Mouse (Mus musculus) thymus, adult 2 months (tissue): ENCODE data around the gene Maml2.

ENCODE experiments used
- CTCF ChIP-seq: fragments of 200-500 bp; IDR thresholded peaks from 2 replicates; pipeline ENCODE4 v1.5.1; 2012; ENCODE audit warnings: mild to moderate bottlenecking, control low read depth, low read length, moderate library complexity, borderline replicate concordance; ENCODE audit not compliant: control insufficient read depth, poor library complexity, insufficient read depth; ENCODE audit errors: extremely low read depth
- POLR2A ChIP-seq: fragments of 200-500 bp; IDR thresholded peaks from 2 replicates; pipeline ENCODE4 v1.6.1; 2012; ENCODE audit warnings: mild to moderate bottlenecking, low read length, control low read depth, moderate library complexity; ENCODE audit not compliant: control insufficient read depth, poor library complexity, insufficient read depth; ENCODE audit errors: extremely low read depth

DNA sequence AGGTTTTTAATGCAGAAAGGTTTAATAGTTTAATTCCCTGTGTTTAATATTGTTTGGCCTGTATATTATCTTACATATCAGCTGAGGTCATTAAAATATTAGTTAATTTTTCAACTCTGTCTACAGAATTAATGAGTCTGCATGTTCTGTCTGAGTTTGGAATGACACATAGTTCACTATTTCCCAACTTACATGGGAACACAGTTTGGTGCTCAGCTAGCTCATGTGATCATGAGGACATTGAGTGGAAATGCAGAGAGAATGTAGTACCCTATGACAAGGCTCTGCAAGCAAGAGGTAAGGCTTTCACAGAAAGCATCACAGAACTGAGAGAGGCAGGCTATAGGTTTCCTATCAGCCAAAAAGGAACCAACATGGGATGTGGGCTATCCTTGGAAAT, 197.8 kb downstream of the Maml2 start:
- TF ChIP-seq POLR2A (no peak), CTCF (no peak)
